Mouse (Mus musculus) right cerebral cortex, postnatal 4 days (tissue): ENCODE results near the gene Mras.

Source experiments
- DNase-seq: peaks from one replicate; pipeline ENCODE4 v3.0.0-alpha.2; 2022

Gene Mras

DNA sequence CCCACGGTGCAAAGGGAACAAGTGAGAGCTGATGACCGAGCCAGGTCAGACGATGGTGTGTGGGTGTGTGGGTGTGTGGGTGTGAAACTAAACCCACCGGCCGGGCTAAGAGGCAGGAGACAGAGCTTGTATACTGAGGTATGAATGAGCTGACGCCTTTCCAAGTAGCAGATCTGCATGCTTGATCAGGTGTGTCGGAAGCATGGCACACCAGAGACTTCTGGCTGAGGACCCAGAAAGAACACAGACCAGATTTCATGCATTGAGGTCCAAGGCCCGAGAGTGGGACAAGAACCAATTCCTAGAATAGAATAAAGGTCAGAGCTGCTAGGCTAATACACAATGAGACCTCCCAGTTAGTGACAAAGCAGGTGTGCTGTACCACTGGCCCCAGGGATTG lies 1.9 kb upstream of the Mras start:
- DNase-seq = no peak

GRCm38 (mm10) chr9:99437781-99438565 lies 792 bp upstream of the Mras start:
- no peak for DNase-seq

DNA sequence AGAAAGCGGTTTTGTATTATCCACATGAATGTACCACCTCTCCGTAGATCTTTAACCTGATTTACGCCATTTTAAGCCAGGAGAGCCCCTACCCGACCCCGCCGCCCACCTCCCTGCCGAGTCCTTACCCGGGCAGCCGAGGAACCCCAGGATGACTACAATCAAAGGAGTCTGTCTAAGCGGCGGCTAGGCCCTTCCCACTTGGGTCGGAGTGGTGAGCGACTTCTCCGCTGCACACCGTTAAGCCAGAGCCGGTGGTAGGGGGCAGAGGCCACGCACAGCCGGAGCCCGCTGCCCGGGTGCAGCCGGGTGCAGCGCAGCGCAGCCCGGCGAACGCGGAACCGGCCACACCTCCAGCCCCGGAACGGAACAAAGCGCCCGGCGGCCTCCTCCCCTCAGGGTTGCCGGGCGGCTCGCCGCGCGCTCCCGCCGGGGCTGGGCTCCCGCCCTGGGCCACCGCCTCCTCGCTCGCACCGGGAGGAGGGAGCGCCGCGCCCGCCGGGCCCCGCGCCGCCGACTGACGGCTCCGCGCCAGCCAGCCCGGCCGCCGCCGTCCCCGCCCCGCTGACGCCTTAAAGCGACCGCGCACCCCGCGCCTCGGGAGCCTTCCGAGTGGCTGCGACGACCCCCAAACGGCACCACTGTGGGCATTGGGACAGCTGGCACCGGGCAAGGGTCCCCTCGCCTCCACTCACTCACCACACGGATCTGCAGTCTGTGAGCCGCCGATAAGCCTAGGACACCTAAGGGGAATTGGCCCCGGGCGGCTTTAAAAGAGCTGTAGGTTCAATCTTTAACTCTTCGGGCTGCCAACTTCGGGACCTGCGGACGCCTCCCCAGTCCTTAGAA lies 775 bp downstream of the Mras start:
- peak; percentile 76 for DNase-seq

- DNase-seq = peak; percentile 60
Observed at GRCm38 (mm10) chr9:99435619-99436181, 1.5 kb downstream of the Mras start.

DNA sequence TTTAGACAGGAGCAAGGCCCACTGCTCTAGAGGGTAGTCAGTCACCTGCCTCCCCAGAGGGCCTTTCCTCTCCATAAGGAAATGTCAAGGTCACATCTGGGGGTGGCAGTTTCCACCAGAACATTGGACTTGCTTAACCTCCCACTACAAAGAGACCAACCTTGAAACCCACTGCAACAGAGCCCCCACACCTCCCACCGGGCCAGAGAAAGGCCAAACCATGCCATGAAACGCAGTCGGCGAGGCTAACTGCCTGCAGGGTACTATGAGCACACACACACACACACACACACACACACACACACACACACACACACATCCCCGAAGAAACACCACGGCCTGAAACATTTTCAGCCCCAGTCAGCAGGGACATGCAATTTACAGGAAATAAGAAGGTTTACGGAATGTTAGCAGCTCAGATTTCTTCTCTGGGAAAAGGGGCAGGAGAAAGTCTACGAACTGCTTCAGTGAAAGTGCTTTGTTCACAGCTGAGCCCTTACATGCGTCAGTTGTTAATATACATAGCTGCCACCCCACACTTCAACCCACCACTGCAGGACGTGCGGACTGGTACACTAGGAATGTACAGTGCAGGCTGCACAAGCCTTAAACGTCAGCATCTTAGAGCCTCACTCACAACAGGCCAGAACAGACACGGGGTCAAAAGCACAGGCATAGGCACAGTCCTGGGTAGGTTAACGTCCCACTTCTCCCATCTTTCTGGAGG lies 2.1 kb downstream of the Mras start:
- DNase-seq = no peak

DNA sequence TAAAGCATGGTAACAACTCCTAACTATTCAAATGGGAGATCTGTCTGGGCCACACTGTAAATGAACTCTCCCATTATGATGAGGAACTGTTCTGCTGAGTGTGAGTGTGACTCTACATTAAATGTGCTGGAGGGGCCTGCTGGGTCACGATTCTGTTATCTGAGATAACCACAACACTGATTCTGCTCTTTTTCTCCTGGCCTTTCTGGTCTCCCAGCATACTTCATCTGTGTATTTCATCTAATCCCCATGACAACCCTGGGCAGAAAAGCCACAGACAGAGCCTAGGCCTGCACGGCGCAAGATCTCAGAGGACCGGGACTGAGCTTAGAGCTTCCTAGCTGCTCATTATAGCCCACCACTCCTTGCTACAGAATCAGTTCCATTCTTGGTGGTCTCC lies 4.7 kb downstream of the Mras start:
- DNase-seq = no peak

GRCm38 (mm10) chr9:99431963-99432362 lies 5.2 kb downstream of the Mras start:
- no peak for DNase-seq

DNA sequence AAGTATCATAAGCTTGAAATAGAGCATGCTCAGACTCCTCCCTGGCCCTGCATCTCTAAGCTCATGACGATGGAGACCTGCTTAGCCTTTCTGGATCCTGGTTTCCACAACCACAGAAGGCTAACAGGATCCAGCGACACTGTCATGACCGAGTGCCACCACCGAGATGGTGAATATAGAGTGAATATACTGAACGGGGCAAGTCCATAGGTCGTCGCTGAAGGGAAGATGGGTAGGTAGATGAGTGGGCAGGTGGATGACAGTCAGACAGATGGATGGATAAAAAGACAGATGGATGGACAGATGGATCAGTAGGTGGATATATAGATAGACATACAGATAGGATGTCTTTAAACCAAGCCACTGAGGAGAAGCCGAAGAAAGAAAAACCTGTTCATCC lies 5.8 kb downstream of the Mras start:
- DNase-seq = no peak

DNA sequence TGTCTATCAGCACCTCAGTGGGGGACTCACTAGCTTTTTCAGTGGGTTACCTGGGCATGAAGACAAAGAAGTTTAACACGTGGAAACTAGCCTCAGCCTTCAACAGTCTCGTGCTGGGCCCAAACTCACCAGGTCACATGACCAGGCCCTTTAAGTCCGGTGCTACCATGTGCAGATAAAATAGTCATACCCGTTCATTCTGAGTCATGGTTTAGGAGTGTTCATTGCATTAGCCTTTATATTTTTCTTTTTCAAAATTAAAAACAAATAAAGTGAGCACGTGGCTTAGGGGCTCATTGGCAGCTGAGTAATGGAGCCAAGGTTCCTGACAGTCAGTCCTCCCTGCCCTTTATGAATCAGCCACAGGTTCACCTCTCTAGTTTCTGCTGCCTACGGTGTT lies 6.4 kb downstream of the Mras start:
- no peak for DNase-seq

- no peak for DNase-seq
Observed at GRCm38 (mm10) chr9:99429845-99430244, 7.3 kb downstream of the Mras start.

- DNase-seq = no peak
Observed at GRCm38 (mm10) chr9:99428601-99429331, 8.4 kb downstream of the Mras start.

GRCm38 (mm10) chr9:99425262-99425661 lies 11.9 kb downstream of the Mras start:
- no peak for DNase-seq

DNA sequence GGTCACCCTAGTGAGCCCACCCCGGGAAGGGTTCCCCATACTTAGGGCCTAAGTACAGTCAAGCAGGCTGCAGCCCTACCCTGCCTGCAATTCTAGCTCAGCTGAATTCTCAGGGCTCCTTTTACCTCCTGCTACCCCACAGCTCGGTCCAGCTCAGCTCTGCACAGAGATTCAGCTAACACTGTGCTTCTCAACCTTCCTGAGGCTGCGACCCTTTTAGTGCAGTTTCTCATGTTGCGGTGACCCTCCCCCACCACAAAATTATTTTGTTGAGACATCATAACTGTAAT lies 12.7 kb downstream of the Mras start:
- no peak for DNase-seq

- DNase-seq = no peak
Observed at GRCm38 (mm10) chr9:99423692-99424573, 13.2 kb downstream of the Mras start.

DNA sequence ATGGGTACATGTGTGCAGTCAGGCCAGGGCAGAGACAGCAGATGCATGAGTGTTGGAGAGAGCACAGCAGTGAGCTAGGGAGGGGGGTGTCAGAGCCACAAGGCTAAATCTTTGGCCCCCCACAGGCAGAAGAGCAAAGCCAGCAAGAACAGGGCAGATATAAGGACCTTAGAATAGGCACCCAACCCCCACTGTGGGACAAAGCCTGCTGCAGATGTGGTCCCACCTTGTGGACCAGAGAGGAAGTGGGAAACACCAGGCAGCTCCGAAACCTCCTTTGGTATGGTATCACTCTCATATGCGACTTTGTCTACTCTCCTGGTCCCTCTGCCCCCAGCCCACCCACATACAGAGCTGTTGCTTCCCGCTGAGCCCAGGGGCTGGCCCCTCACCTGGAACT lies 15.3 kb downstream of the Mras start:
- DNase-seq = no peak

DNA sequence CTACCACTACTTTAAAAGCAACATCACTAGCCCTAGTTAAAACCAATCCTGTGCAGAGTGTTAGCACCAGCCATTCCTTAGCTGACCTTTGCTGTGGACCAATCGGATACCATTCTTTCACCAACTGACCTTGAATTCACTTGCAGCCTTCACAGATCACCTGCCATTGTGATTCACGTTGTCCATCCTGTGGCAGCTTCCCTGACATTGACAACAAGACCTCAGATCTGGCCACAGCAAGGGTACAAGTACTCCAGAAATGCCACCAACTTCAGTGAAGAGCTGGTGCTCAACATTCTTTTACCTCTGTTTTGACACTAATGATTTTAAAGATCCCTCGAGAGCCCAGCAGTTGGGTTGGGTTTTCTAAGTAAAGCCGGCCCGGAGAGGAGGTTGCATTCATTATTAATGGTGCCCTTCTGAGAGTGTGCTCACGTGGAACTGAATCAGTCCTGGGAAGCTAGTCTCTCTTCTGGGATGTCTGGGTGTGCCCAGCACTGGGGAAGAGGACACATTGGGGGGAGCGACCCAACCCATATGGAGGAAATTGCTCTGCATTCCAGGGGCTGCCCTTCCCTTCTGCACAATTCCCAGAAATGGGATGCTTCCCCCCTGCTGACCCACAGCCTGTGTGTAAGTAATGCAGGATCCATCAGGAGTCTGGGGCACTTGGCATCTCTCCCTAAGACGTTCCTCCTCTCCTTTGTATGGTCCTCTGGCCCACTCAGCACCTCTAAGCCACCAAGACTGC lies 17.1 kb downstream of the Mras start:
- DNase-seq = no peak

DNA sequence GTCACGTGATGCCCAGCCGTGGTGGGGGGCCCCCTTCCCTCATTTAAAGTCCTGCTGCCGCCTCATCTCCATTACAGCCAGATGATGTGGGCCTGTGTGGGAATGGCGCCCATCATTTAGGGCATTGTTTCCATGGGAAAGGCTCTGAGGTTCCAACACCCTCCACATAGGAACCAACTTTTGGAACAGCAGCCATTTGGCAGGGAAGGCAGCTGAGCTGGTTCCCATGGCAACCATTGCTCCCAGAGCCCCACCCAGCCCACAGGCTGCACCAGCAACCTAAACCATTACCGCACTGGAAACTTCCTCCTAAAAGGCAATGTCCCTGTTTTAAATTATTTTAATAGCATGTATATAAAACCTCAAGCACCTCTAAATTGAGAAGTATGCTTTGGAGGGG lies 18.8 kb downstream of the Mras start:
- DNase-seq = peak; percentile 52

DNA sequence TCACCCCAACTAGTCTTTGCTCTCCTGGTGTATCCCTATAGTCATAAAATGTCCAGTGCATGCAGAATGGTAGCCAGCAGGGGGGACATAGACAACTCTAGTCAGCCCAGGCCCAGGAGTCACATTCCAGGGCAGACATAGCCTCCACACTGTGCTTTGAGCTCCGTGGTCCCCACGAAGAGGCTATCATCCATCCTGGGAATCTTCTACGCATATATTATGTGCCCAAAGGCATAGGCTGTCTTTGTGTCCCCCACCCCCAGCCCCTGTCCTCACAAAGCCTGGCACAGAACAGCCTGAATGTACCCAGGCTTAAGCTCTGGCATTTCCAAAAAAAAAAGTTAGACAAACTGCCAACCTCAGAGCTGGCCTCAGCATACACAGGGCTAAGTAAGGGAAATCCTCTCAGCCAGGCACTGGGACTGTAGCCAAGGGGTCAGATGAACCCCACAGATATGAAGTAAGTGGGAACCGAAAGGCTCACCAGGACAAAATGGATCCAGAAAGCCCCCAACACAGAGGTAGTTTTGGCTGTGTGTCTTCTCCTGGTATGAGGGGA lies 19.8 kb downstream of the Mras start:
- DNase-seq = no peak

DNA sequence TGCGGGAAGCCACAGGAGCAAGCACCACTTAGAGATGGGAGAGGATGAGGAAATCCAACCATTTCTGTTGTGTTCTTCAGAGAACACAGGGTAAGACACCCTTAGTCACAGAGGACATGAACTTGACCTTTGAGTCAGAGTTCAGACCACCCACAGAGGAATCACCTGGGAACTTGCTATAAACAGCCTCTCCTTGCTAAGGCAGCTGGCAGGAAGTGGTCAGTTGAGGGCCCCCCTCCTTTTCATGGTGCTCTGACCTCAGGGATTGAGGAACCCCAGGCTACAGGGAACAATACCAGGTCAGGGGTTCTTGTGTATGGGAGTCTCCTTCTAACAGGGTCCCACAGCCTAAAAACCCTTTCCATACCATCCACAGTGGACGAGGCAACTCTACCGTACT lies 20.4 kb downstream of the Mras start:
- DNase-seq = no peak

DNA sequence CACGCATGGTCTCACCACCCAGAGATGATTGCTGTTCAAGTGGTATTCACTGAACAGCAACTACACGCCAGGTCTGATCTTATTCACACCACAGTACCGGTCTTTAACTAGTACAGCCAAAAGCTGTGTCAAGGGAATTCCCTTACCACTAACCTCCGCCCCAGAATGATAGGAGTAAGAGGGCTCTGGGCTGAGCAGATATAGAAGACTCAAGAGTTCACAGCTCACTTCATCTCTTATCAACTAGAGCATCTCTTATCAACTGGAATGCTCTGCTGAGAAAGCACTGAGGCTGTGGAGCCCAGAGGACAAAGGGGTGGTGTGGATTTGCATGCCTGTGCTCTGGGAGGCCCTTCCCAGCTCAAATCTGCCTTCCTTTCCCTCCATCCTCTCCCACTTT lies 25.4 kb downstream of the Mras start:
- no peak for DNase-seq

GRCm38 (mm10) chr9:99411093-99411492 lies 26.1 kb downstream of the Mras start:
- no peak for DNase-seq
